Mouse (Mus musculus) brain, adult 10 weeks (tissue): ENCODE results near the gene Pelp1. TPM values are rescaled to one million over a fixed set of nuclear protein-coding genes. Genes with fewer than 3 reads are reported as not detected.

ENCODE experiments used
- polyA plus RNA-seq: library from polyadenylated mRNA; stranded (reverse); fragments of 350-450 nt; fragmentation: Illumina TruSeq; extraction: RNeasy Lipid Tissue Mini Kit (QIAGEN cat#74804); gene quantifications from one replicate; pipeline ENCODE4 v1.2.3, GENCODE M21; 2015; ENCODE audit warnings: low read depth, low replicate concordance

The Pelp1 gene
- 20.3 TPM for polyA plus RNA-seq

GRCm38 (mm10) chr11:70409594-70410296, at the start of gene Pelp1:
Gene Pelp1, minus strand, starts transcription at chr11:70410031.

GRCm38 (mm10) chr11:70458688-70459600, 49.1 kb upstream of the Pelp1 start, which contains the start of gene Zmynd15:
Gene Zmynd15, plus strand, starts transcription at chr11:70459433.

GRCm38 (mm10) chr11:70451797-70452498, 42.1 kb upstream of the Pelp1 start, which contains the start of gene Med11:
Gene Med11, plus strand, starts transcription at chr11:70451919.

GRCm38 (mm10) chr11:70432048-70432894, 22.4 kb upstream of the Pelp1 start, which contains the start of gene Arrb2:
Gene Arrb2, plus strand, starts transcription at chr11:70432635.

GRCm38 (mm10) chr11:70351868-70352267, 58.0 kb downstream of the Pelp1 start, which contains the start of gene Alox15:
Gene Alox15, minus strand, starts transcription at chr11:70352031.

Other genes with a start within 250 kb of the Pelp1 start
- gene Slc16a11, start 197.3 kb downstream of the Pelp1 start, polyA plus RNA-seq = 23.4 TPM
- 4.6 TPM for gene Slc16a13, start 189.0 kb downstream of the Pelp1 start, polyA plus RNA-seq
- gene Bcl6b, start 180.2 kb downstream of the Pelp1 start, polyA plus RNA-seq = 0.76 TPM
- gene 0610010K14Rik, start 172.1 kb downstream of the Pelp1 start, polyA plus RNA-seq = 55.7 TPM
- gene Gm21988, start 170.2 kb downstream of the Pelp1 start, polyA plus RNA-seq = 9.0 TPM
- gene Rnasek, start 170.2 kb downstream of the Pelp1 start, polyA plus RNA-seq = 441 TPM
- gene Alox12, start 154.7 kb downstream of the Pelp1 start, polyA plus RNA-seq = 0.36 TPM
- not detected for gene Alox12e, start 87.4 kb downstream of the Pelp1 start, polyA plus RNA-seq
- gene Alox15, start 58.0 kb downstream of the Pelp1 start, polyA plus RNA-seq = not detected
- gene Arrb2, start 22.6 kb upstream of the Pelp1 start, polyA plus RNA-seq = 79.9 TPM
- 24.0 TPM for gene Med11, start 41.9 kb upstream of the Pelp1 start, polyA plus RNA-seq
- gene Zmynd15, start 49.4 kb upstream of the Pelp1 start, polyA plus RNA-seq = 0.36 TPM
- gene Cxcl16, start 50.0 kb upstream of the Pelp1 start, polyA plus RNA-seq = 2.5 TPM
- gene Tm4sf5, start 95.2 kb upstream of the Pelp1 start, polyA plus RNA-seq = 1.5 TPM
- not detected for gene Vmo1, start 104.6 kb upstream of the Pelp1 start, polyA plus RNA-seq
- not detected for gene Gltpd2, start 109.2 kb upstream of the Pelp1 start, polyA plus RNA-seq
- 328 TPM for gene Psmb6, start 115.3 kb upstream of the Pelp1 start, polyA plus RNA-seq
- gene Gm40193, start 122.9 kb upstream of the Pelp1 start, polyA plus RNA-seq = not detected
- 15.0 TPM for gene Pld2, start 130.0 kb upstream of the Pelp1 start, polyA plus RNA-seq
- gene Mink1, start 152.8 kb upstream of the Pelp1 start, polyA plus RNA-seq = 199 TPM
- gene 4930544D05Rik, start 205.8 kb upstream of the Pelp1 start, polyA plus RNA-seq = not detected
- gene Chrne, start 209.2 kb upstream of the Pelp1 start, polyA plus RNA-seq = not detected
- gene Gp1ba, start 229.1 kb upstream of the Pelp1 start, polyA plus RNA-seq = not detected
- gene Rnf167, start 237.2 kb upstream of the Pelp1 start, polyA plus RNA-seq = 88.6 TPM
- gene Slc25a11, start 237.4 kb upstream of the Pelp1 start, polyA plus RNA-seq = 157 TPM
- 242 TPM for gene Pfn1, start 244.6 kb upstream of the Pelp1 start, polyA plus RNA-seq
- gene Eno3, start 247.2 kb upstream of the Pelp1 start, polyA plus RNA-seq = 11.5 TPM